Mouse (Mus musculus): Measurements from ENCODE around the gene Paxbp1. TPM values are rescaled to one million over a fixed set of nuclear protein-coding genes. Genes with fewer than 3 reads are reported as not detected.
A peak's percentile ranks its signal among the peaks of the same experiment; 100 is the strongest.
"Not testable (repeated sequence)": the region's sequence is repeated elsewhere in the genome, so short reads cannot be mapped to it uniquely, and the experiment has no call there.

Gene Paxbp1
- total RNA-seq (2021) = 10 to 100 TPM; 78.9 to 82.0 TPM
- long read RNA-seq, experiment 1, transcript Paxbp1-201 (18 exons, 2,732 nt) = major isoform, 11 of 27 reads
- long read RNA-seq, experiment 1, partial matches to known transcripts = 4 of 27 reads
- long read RNA-seq, experiment 1, other reads (novel, unspliced or antisense) = 9 of 27 reads
- long read RNA-seq, experiment 2, transcript Paxbp1-201 (18 exons, 2,732 nt) = minor isoform, 11 of 66 reads
- long read RNA-seq, experiment 2, transcript Paxbp1-202 (18 exons, 3,973 nt) = major isoform, 16 of 66 reads
- long read RNA-seq, experiment 2, partial matches to known transcripts = 12 of 66 reads
- long read RNA-seq, experiment 2, other reads (novel, unspliced or antisense) = 27 of 66 reads

GRCm38 (mm10) chr16:91044270-91045182 lies at the start of gene Paxbp1:
Paxbp1 (minus strand) TSS chr16:91044543.
- DNase-seq (ENCODE audit: low spot score in 2 of 2) = peak; percentile 96 to 98

- DNase-seq (ENCODE audit: low spot score in 2 of 2) = no peak
These were observed 42.4 kb upstream of the Paxbp1 start for GRCm38 (mm10) chr16:91086642-91087306.

- DNase-seq (ENCODE audit: low spot score in 2 of 2) = no peak
These were observed 41.0 kb upstream of the Paxbp1 start for GRCm38 (mm10) chr16:91085239-91085825.

- DNase-seq (ENCODE audit: low spot score in 2 of 2) = no peak
These were observed 40.2 kb upstream of the Paxbp1 start for GRCm38 (mm10) chr16:91084307-91085238.

- DNase-seq (ENCODE audit: low spot score in 2 of 2) = no peak
These were observed 38.8 kb upstream of the Paxbp1 start for GRCm38 (mm10) chr16:91083002-91083646.

GRCm38 (mm10) chr16:91081508-91081907 lies 37.2 kb upstream of the Paxbp1 start:
- DNase-seq (ENCODE audit: low spot score in 2 of 2) = peak in 1 of 2 experiments; percentile 37

GRCm38 (mm10) chr16:91076180-91076579 lies 31.8 kb upstream of the Paxbp1 start:
- DNase-seq (ENCODE audit: low spot score in 2 of 2) = no peak

DNA sequence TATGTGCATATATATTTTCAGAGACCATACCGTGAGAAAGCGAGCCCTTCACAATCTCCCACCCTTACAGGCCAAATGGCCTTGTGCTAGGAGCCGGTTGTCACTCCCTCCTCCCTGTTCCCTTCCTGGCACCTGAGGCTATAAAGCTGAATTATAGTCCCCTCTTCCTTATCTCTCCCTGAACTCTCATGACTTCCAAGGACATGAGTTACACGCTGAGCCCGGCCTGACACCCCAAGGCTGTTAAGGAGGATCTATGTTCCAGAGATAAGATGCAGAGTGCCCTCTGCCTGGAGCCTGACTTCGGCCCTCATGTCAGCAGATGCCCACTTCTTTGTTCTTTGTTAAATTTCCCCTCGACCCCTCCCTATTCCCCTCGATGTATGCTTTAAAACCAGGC lies 31.1 kb upstream of the Paxbp1 start:
- DNase-seq (ENCODE audit: low spot score in 2 of 2) = not testable (repeated sequence)

- peak; percentile 60 to 78 for DNase-seq (ENCODE audit: low spot score in 2 of 2)
These were observed 29.0 kb upstream of the Paxbp1 start for GRCm38 (mm10) chr16:91073163-91073892.

- no peak for DNase-seq (ENCODE audit: low spot score in 2 of 2)
These were observed 27.9 kb upstream of the Paxbp1 start for GRCm38 (mm10) chr16:91072256-91072655.

GRCm38 (mm10) chr16:91068969-91069368 lies 24.6 kb upstream of the Paxbp1 start:
- DNase-seq (ENCODE audit: low spot score in 2 of 2) = no peak

- no peak for DNase-seq (ENCODE audit: low spot score in 2 of 2)
These were observed 22.8 kb upstream of the Paxbp1 start for GRCm38 (mm10) chr16:91067122-91067521.

DNA sequence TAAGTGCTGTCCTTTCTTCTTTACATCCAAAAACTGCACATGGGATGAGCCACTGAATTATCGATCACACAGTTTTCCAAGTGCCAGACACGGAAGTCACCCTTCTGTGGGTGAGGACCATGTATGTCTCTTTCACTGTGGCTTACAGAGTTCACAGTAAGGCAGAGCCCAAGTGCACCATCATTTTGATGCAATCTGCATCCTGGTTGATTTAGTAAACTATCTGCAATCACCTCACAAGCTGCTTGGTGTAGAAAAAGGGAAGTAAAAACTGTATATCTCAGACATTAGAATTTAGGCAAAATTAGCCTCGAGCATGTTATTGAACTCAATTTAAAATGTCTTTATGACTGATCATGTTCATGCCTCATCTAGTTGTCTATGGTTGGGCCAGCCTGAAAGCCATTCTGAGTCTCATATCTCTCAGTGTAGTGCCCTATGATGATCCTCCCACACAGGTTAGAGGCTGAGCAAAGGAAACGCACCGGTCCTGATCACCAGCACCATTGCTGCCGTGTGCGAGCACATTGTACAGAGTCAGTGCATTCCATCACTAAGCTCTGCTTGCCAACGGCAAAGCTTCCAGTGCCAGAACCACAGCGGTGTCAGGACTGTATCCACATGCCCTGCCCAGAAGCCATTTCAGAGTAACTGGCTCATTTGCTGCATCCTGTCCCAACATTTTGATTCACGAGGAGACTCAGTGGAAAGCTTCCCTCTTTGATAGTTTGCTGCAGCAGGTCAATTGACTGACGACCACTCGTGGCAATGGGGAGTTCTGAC lies 20.4 kb upstream of the Paxbp1 start:
- DNase-seq (ENCODE audit: low spot score in 2 of 2) = no peak

DNA sequence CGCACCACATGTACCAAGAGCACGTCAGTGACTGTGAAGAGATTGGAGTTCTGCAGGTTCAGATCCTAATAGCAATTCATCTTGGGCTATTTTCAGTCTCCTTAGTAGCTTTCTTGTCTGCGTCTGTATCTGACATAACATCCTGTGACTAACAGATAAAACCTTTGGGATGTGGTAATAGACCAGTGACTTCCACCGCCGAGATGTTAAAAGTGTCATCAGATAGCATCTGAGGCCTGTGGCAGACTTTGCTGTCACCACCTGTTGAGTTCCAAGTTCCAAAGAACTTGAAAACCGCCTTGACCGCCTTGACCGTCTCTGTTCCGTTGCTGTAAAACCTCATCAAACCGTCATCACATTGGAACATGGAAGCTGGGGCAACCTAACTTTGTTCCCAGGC lies 19.4 kb upstream of the Paxbp1 start:
- no peak for DNase-seq (ENCODE audit: low spot score in 2 of 2)

DNA sequence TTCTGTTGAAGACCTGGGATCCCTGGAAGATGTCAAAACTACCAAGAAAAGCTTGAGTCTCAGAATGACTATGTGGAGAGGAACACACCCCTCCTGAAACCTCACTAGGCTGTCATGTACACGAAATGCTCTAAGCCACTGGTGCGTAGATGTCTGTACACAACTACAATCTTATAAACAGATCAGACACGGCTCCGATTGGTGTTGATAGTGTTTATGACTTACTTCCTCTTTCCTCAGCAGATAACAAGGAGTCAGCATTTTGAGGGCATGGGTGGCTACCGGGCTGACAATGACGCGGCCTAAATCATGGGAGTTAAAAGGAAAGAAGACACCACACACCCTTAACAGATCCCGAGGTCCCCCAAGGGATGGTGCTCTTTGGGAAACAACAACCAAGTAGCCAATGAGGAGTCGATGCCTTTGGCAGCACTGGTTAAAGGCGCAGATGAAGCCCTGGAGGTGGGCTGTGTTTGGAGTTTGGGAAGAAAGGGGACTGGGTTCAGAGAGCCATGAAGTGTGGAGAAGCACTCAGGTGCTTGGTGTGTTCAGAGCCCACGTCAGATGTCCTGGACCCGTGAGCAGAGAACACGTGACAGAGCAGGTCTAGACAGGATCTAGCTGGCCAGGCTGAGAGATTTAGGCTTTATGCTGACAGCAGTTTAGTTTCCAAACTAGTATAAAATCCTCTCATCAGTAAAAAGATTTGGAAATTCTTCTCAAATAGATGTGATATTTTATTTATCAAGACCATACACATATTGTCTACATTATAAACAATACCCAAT lies 17.4 kb upstream of the Paxbp1 start:
- no peak for DNase-seq (ENCODE audit: low spot score in 2 of 2)

DNA sequence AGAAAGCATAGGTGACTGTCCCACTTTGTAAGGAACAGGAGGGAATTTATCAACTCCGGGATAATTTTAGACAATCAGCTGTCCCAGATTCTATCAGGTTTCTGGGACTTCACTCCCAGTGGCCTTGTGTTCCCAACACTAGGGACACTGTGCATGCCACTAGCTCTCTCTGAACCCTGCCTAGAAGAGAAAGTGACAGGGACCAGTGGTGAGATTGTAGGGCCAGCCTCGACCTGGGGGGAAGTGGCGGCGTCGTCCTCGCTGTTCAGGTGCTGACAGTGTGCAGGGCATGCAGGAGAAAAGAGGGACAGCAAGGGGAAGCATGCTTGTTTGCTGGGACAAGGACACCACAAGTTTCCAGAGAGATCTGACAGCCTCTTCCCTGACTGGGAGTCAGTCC lies 13.4 kb upstream of the Paxbp1 start:
- no peak for DNase-seq (ENCODE audit: low spot score in 2 of 2)

GRCm38 (mm10) chr16:91057261-91057660 lies 12.9 kb upstream of the Paxbp1 start:
- no peak for DNase-seq (ENCODE audit: low spot score in 2 of 2)

Data from adrenal gland, postnatal 4 days (tissue).